Mouse (Mus musculus) heart, adult 2 months (tissue): ENCODE data around the gene Iqcb1.

Source experiments
- CTCF ChIP-seq: fragments of 200-600 bp; IDR thresholded peaks from 2 replicates; pipeline ENCODE4 v1.8.1; 2022; ENCODE audit warnings: antibody characterized with exemption, mild to moderate bottlenecking, moderate library complexity
- EP300 ChIP-seq: fragments of 200-500 bp; IDR thresholded peaks from 2 replicates; pipeline ENCODE4 v1.6.1; 2011; ENCODE audit warnings: low read depth, low read length, control low read depth; ENCODE audit not compliant: insufficient read depth
- POLR2A ChIP-seq: fragments of 200-500 bp; IDR thresholded peaks from 2 replicates; pipeline ENCODE4 v1.6.1; 2011; ENCODE audit warnings: mild to moderate bottlenecking, low read depth, low read length, control low read depth; ENCODE audit not compliant: insufficient read depth

GRCm38 (mm10) chr16:36790166-36790565 is 38.0 kb upstream of the Iqcb1 start:
- TF ChIP-seq POLR2A (no peak), CTCF (no peak), EP300 (no peak)
